Mouse (Mus musculus): ENCODE data around the gene Vamp5.

Gene Vamp5

GRCm38 (mm10) chr6:72366844-72367443, 13.3 kb downstream of the Vamp5 start, which contains the start of gene Rnf181:
Rnf181 (minus strand) TSS chr6:72366956.
- in situ Hi-C loops (cut with MboI; ENCODE audit: low sequenced_read_pairs) = no loop called here

GRCm38 (mm10) chr6:72366304-72366703, 14.0 kb downstream of the Vamp5 start:
- in situ Hi-C loops (cut with MboI; ENCODE audit: low sequenced_read_pairs) = no loop called here

- in situ Hi-C loops (cut with MboI; ENCODE audit: low sequenced_read_pairs) = no loop called here
Measured at GRCm38 (mm10) chr6:72364985-72365384, 15.3 kb downstream of the Vamp5 start.

- in situ Hi-C loops (cut with MboI; ENCODE audit: low sequenced_read_pairs) = no loop called here
Measured at GRCm38 (mm10) chr6:72364009-72364408, 16.3 kb downstream of the Vamp5 start.

GRCm38 (mm10) chr6:72362132-72363028, 17.9 kb downstream of the Vamp5 start:
- in situ Hi-C loops (cut with MboI; ENCODE audit: low sequenced_read_pairs) = no loop called here

GRCm38 (mm10) chr6:72361121-72361551, 19.1 kb downstream of the Vamp5 start:
- in situ Hi-C loops (cut with MboI; ENCODE audit: low sequenced_read_pairs) = no loop called here

- in situ Hi-C loops (cut with MboI; ENCODE audit: low sequenced_read_pairs) = no loop called here
Measured at GRCm38 (mm10) chr6:72360599-72360935, 19.7 kb downstream of the Vamp5 start.

GRCm38 (mm10) chr6:72359891-72360598, 20.2 kb downstream of the Vamp5 start:
- in situ Hi-C loops (cut with MboI; ENCODE audit: low sequenced_read_pairs) = no loop called here

- in situ Hi-C loops (cut with MboI; ENCODE audit: low sequenced_read_pairs) = no loop called here
Measured at GRCm38 (mm10) chr6:72359343-72359742, 20.9 kb downstream of the Vamp5 start.

GRCm38 (mm10) chr6:72358086-72358764, 22.0 kb downstream of the Vamp5 start:
- in situ Hi-C loops (cut with MboI; ENCODE audit: low sequenced_read_pairs) = no loop called here

- in situ Hi-C loops (cut with MboI; ENCODE audit: low sequenced_read_pairs) = no loop called here
Measured at GRCm38 (mm10) chr6:72357164-72358079, 22.8 kb downstream of the Vamp5 start.

GRCm38 (mm10) chr6:72356001-72356532, 24.2 kb downstream of the Vamp5 start:
- in situ Hi-C loops (cut with MboI; ENCODE audit: low sequenced_read_pairs) = no loop called here

GRCm38 (mm10) chr6:72355066-72355911, 25.0 kb downstream of the Vamp5 start, which contains the start of gene Tmem150a:
Tmem150a (plus strand) TSS chr6:72355447.
- in situ Hi-C loops (cut with MboI; ENCODE audit: low sequenced_read_pairs) = no loop called here

GRCm38 (mm10) chr6:72354025-72354424, 26.2 kb downstream of the Vamp5 start:
- in situ Hi-C loops (cut with MboI; ENCODE audit: low sequenced_read_pairs) = no loop called here

- in situ Hi-C loops (cut with MboI; ENCODE audit: low sequenced_read_pairs) = no loop called here
Measured at GRCm38 (mm10) chr6:72352636-72353405, 27.4 kb downstream of the Vamp5 start.

- in situ Hi-C loops (cut with MboI; ENCODE audit: low sequenced_read_pairs) = no loop called here
Measured at GRCm38 (mm10) chr6:72350214-72350613, 30.1 kb downstream of the Vamp5 start.

- in situ Hi-C loops (cut with MboI; ENCODE audit: low sequenced_read_pairs) = no loop called here
Measured at GRCm38 (mm10) chr6:72348411-72348810, 31.9 kb downstream of the Vamp5 start.

All from CH12F3 (cell line).